Mouse (Mus musculus): ENCODE results near the gene Ces1f. TPM values are rescaled to one million over a fixed set of nuclear protein-coding genes. Genes with fewer than 3 reads are reported as not detected.

Ces1f gene
- polyA plus RNA-seq, 1 experiment from 2014 or later, result not detected

DNA sequence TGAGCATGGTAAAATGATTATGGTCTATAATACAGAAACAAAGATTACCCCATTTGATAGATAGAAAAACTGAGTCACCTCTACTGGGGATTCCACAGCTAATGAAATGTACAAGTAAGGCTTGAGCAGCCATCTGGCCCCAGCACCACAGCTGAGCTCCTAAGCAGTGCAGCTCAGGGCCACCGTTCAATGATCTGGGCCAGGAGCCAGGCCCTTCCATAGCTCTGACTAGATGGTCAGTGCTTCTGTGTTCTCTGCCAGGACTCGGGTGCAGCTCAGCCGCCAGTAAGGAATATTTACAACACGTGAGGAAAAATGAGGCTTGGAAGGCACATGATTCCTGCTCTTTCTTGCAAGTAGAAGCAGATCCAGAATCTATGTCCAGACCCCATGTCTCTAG, 6.9 kb downstream of the Ces1f start:
- Histone ChIP-seq H3K9me3 (replicated peaks; ENCODE audit: control insufficient read depth, low read length) (no peaks in the 10 kb centered on the region), H3K4me2 (ENCODE audit: low read length) (no peak overlapping the region), H3K36me3 (ENCODE audit: control insufficient read depth, insufficient read depth, low read length) (no peaks in the 10 kb centered on the region), H3K4me1 (ENCODE audit: control insufficient read depth, insufficient read depth, low read length) (no peaks in the 10 kb centered on the region), H3K27ac (ENCODE audit: low read depth, low read length) (no peak overlapping the region), H3K4me3 (ENCODE audit: low read depth, low read length) (no peak overlapping the region), H3K9ac (ENCODE audit: low read length) (no peak overlapping the region), H3K27me3 (replicated peaks; ENCODE audit: control insufficient read depth, insufficient read depth, low read length) (no peaks in the 10 kb centered on the region)
- ATAC-seq, result no peak
- no peak for DNase-seq (ENCODE audit: low spot score)
- 81% methylated on average over 4 of the region's 4 CpGs for WGBS

DNA sequence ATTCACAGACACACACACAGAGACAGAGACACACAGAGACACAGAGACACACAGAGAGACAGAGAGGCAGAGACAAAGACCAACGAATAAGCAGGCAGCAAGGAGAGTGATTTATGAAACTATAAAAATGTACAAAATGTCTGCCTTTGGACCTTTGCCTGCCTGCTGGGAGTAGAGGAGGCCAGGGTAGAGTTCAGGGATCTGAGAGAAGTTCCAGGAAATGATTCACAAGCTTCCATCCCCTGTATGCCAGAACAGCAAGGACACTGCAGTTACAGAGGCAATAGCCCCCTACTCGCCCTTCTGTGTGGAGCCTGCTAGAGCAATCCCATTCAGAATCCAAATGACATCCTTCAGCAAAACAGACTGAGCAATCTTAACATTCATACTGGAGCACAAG, 18.1 kb downstream of the Ces1f start:
- no peaks in the 10 kb centered on the region for H3K4me1 ChIP-seq (ENCODE audit: control insufficient read depth, insufficient read depth, low read length)
- DNase-seq (ENCODE audit: low spot score) (no peak), ATAC-seq (no peak)
- WGBS, result 67% methylated on average over 2 of the region's 2 CpGs
- H3K27me3 ChIP-seq (replicated peaks; ENCODE audit: control insufficient read depth, insufficient read depth, low read length), result no peaks in the 10 kb centered on the region
- H3K9ac ChIP-seq (ENCODE audit: low read length), result no peak overlapping the region
- no peak overlapping the region for H3K27ac ChIP-seq (ENCODE audit: low read depth, low read length)
- H3K9me3 ChIP-seq (replicated peaks; ENCODE audit: control insufficient read depth, low read length), result no peaks in the 10 kb centered on the region
- H3K4me2 ChIP-seq (ENCODE audit: low read length), result no peak overlapping the region
- H3K4me3 ChIP-seq (ENCODE audit: low read depth, low read length), result no peak overlapping the region
- no peaks in the 10 kb centered on the region for H3K36me3 ChIP-seq (ENCODE audit: control insufficient read depth, insufficient read depth, low read length)

DNA sequence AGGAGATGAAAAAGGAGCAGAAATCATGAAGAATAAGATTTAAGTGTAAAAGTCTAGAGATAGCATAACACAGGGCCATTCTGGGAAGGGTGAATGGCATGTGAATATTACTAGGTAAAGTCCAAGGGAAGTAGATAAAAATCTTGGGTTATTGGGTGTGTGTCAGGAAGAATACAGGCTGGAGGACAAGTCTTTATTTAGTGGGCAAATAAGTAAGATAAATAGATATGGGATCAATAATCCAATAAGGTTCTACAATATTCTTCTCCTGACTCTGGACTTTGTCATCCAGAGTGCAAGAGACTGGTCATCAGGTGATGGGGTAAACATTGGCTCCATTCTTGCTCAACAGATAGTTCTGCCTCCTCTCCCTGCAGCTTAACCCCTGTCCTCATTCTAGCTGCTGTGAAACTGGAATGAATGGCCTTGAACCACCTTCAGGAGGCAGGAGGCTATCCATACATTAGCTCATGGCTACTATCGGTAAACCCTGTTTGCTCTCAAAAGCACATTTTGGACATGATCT, 27.1 kb downstream of the Ces1f start:
- Histone ChIP-seq H3K27me3 (replicated peaks; ENCODE audit: control insufficient read depth, insufficient read depth, low read length) (no peaks in the 10 kb centered on the region), H3K27ac (ENCODE audit: low read depth, low read length) (no peak overlapping the region), H3K4me2 (ENCODE audit: low read length) (no peak overlapping the region), H3K9me3 (replicated peaks; ENCODE audit: control insufficient read depth, low read length) (no peaks in the 10 kb centered on the region), H3K9ac (ENCODE audit: low read length) (no peak overlapping the region), H3K4me3 (ENCODE audit: low read depth, low read length) (no peak overlapping the region), H3K4me1 (ENCODE audit: control insufficient read depth, insufficient read depth, low read length) (no peaks in the 10 kb centered on the region), H3K36me3 (ENCODE audit: control insufficient read depth, insufficient read depth, low read length) (no peaks in the 10 kb centered on the region)
- WGBS, result 100% methylated on average over 1 of the region's 1 CpGs
- ATAC-seq (no peak), DNase-seq (ENCODE audit: low spot score) (no peak)

DNA sequence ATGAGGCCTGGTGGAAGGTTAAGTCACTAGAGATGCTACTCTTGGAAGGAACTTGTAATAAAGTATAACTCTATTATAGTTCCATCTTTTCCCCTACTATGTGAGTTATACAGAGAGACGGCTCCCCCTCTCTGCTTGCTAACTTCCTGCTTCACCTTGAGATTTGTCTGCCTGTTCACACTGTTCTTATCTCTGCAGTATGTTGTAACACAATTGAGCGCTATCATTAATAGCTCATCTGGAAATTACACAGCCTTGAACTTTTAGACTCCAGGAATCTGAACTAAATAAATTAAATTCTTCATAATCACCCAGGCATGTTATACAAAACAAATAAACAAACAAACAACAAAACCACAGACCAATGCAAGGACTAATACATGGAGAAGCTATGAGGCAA, 33.5 kb downstream of the Ces1f start:
- H3K4me2 ChIP-seq (ENCODE audit: low read length), result no peak overlapping the region
- no peaks in the 10 kb centered on the region for H3K27me3 ChIP-seq (replicated peaks; ENCODE audit: control insufficient read depth, insufficient read depth, low read length)
- no peak overlapping the region for H3K4me3 ChIP-seq (ENCODE audit: low read depth, low read length)
- no peak for DNase-seq (ENCODE audit: low spot score)
- H3K4me1 ChIP-seq (ENCODE audit: control insufficient read depth, insufficient read depth, low read length), result no peaks in the 10 kb centered on the region
- H3K36me3 ChIP-seq (ENCODE audit: control insufficient read depth, insufficient read depth, low read length), result no peaks in the 10 kb centered on the region
- WGBS, result 94% methylated on average over 2 of the region's 2 CpGs
- ATAC-seq, result no peak
- no peak overlapping the region for H3K9ac ChIP-seq (ENCODE audit: low read length)
- H3K9me3 ChIP-seq (replicated peaks; ENCODE audit: control insufficient read depth, low read length), result no peaks in the 10 kb centered on the region
- no peak overlapping the region for H3K27ac ChIP-seq (ENCODE audit: low read depth, low read length)

DNA sequence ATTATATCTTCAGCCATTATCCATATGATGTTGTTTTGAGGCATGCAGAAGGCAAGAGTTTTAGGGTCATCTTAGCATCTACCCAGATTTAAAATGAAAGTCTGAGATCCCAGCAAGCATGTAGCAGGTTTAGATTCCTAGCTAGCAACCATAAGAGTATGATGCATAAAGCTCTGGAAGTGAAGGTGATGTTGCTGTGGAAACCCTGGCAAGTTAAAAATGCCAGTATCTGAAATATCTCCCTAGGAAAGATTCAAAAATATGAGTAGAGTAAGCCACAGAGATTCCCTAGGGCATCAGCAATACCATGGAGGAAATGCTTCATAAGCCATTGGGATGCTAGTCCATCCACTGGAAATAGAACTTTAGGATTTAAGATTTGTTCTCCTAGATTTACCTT, 39.7 kb downstream of the Ces1f start:
- Histone ChIP-seq H3K27me3 (replicated peaks; ENCODE audit: control insufficient read depth, insufficient read depth, low read length) (no peaks in the 10 kb centered on the region), H3K4me1 (ENCODE audit: control insufficient read depth, insufficient read depth, low read length) (no peaks in the 10 kb centered on the region), H3K36me3 (ENCODE audit: control insufficient read depth, insufficient read depth, low read length) (no peaks in the 10 kb centered on the region), H3K4me2 (ENCODE audit: low read length) (no peak overlapping the region), H3K4me3 (ENCODE audit: low read depth, low read length) (no peak overlapping the region), H3K9me3 (replicated peaks; ENCODE audit: control insufficient read depth, low read length) (no peaks in the 10 kb centered on the region), H3K27ac (ENCODE audit: low read depth, low read length) (no peak overlapping the region), H3K9ac (ENCODE audit: low read length) (no peak overlapping the region)
- ATAC-seq (no peak), DNase-seq (ENCODE audit: low spot score) (no peak)

DNA sequence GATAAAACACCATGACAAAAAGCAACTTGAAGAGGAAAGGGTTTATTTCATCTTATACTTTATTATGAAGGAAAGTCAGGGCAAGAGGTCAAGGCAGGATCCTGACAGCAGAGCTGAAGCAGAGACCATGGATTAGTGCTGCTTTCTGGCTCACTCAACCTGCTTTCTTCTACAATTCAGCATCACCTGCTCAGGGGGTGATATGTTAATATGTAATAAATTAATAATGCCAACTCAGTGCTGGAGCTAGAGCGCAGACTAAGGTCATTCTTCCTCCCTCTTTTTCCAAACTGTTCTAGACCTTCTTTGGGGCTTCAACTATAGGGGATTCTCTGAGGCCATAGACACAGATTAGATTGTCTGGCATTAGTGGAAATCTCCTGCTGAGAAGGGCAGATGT, 43.9 kb downstream of the Ces1f start:
- WGBS, result 93% methylated on average over 1 of the region's 1 CpGs
- Histone ChIP-seq H3K9me3 (replicated peaks; ENCODE audit: control insufficient read depth, low read length) (no peaks in the 10 kb centered on the region), H3K4me2 (ENCODE audit: low read length) (no peak overlapping the region), H3K36me3 (ENCODE audit: control insufficient read depth, insufficient read depth, low read length) (no peaks in the 10 kb centered on the region), H3K27me3 (replicated peaks; ENCODE audit: control insufficient read depth, insufficient read depth, low read length) (no peaks in the 10 kb centered on the region), H3K27ac (ENCODE audit: low read depth, low read length) (no peak overlapping the region), H3K4me1 (ENCODE audit: control insufficient read depth, insufficient read depth, low read length) (no peaks in the 10 kb centered on the region), H3K9ac (ENCODE audit: low read length) (no peak overlapping the region), H3K4me3 (ENCODE audit: low read depth, low read length) (no peak overlapping the region)
- no peak for DNase-seq (ENCODE audit: low spot score)
- ATAC-seq, result no peak

DNA sequence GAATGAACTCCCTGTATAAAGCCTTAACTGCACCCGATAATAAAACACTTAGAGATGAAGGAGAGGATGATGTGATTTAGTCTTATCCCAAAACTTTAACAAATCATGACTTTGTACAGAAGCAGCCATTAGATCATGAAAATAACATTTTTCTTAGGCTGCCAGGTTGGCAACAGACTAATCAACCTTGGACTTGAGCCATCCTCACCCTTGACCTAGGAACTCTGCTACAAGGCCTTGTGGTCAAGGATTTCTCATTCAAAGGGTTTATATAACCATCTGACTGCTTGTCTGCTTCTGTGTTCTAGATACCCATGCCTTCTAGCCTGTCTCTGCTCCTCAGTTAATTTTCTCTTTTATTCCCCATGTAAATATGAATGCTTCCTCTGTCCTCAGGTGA, 44.8 kb downstream of the Ces1f start:
- ATAC-seq (no peak), DNase-seq (ENCODE audit: low spot score) (no peak)
- H3K27ac ChIP-seq (ENCODE audit: low read depth, low read length), result no peak overlapping the region
- no peak overlapping the region for H3K9ac ChIP-seq (ENCODE audit: low read length)
- H3K4me1 ChIP-seq (ENCODE audit: control insufficient read depth, insufficient read depth, low read length), result no peaks in the 10 kb centered on the region
- WGBS, result 91% methylated on average over 1 of the region's 1 CpGs
- H3K4me3 ChIP-seq (ENCODE audit: low read depth, low read length), result no peak overlapping the region
- no peaks in the 10 kb centered on the region for H3K27me3 ChIP-seq (replicated peaks; ENCODE audit: control insufficient read depth, insufficient read depth, low read length)
- no peak overlapping the region for H3K4me2 ChIP-seq (ENCODE audit: low read length)
- no peaks in the 10 kb centered on the region for H3K9me3 ChIP-seq (replicated peaks; ENCODE audit: control insufficient read depth, low read length)
- H3K36me3 ChIP-seq (ENCODE audit: control insufficient read depth, insufficient read depth, low read length), result no peaks in the 10 kb centered on the region

DNA sequence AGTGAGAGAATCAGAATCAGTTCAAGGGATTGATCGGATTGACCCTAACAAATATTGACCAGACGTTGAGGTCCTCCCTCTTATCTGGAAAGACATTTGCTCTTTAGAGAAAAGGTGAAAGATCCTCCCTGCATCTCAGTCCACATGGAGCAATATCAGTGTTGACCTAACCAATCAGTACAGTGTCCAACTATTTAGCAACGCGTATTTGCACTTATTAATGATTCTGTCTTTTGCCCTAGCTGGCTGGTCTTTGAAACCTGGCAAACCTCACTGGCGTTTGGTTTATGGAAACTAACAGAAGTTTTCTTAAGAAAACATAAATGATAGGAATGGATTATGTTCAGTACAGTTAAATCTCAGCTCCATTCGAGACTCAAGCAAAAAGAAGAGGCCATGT, 45.5 kb downstream of the Ces1f start:
- no peak for ATAC-seq
- Histone ChIP-seq H3K36me3 (ENCODE audit: control insufficient read depth, insufficient read depth, low read length) (no peaks in the 10 kb centered on the region), H3K27me3 (replicated peaks; ENCODE audit: control insufficient read depth, insufficient read depth, low read length) (no peaks in the 10 kb centered on the region), H3K4me2 (ENCODE audit: low read length) (no peak overlapping the region), H3K27ac (ENCODE audit: low read depth, low read length) (no peak overlapping the region), H3K9ac (ENCODE audit: low read length) (no peak overlapping the region), H3K4me3 (ENCODE audit: low read depth, low read length) (no peak overlapping the region), H3K4me1 (ENCODE audit: control insufficient read depth, insufficient read depth, low read length) (no peaks in the 10 kb centered on the region), H3K9me3 (replicated peaks; ENCODE audit: control insufficient read depth, low read length) (no peaks in the 10 kb centered on the region)
- no peak for DNase-seq (ENCODE audit: low spot score)
- WGBS, result 86% methylated on average over 6 of the region's 6 CpGs

DNA sequence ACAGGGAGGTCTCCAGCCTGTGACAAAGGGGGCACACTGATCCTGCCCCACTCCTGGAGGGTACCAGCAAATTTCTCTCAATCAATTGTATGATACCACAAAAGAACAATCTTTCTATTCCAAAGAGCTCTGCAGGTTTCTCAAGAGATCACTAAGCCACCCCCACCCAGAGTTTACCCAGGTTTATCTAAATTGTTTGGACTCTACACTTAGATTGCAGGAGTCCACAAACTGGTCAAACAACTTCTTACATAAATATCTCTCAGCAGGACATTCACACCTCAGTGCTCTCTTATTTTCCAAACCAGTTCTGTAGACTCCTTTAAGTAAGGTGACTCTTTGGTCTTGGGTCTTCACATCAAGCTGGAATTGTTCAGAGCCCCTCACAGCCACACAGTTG, 50.1 kb downstream of the Ces1f start, which contains the start of gene Ces1e:
Gene Ces1e, minus strand, starts transcription at position 174 of the 400 bp plus-strand sequence.
- Histone ChIP-seq H3K27ac (ENCODE audit: low read depth, low read length) (no peak within 1 kb of the TSS), H3K9ac (ENCODE audit: low read length) (no peak within 1 kb of the TSS), H3K4me3 (ENCODE audit: low read depth, low read length) (no peak within 1 kb of the TSS), H3K9me3 (replicated peaks; ENCODE audit: control insufficient read depth, low read length) (no peaks in the 10 kb centered on the region), H3K4me1 (ENCODE audit: control insufficient read depth, insufficient read depth, low read length) (no peaks in the 10 kb centered on the region), H3K36me3 (ENCODE audit: control insufficient read depth, insufficient read depth, low read length) (no peaks in the 10 kb centered on the region), H3K4me2 (ENCODE audit: low read length) (no peak within 1 kb of the TSS), H3K27me3 (replicated peaks; ENCODE audit: control insufficient read depth, insufficient read depth, low read length) (no peaks in the 10 kb centered on the region)
- ATAC-seq (no peak), DNase-seq (ENCODE audit: low spot score) (no peak)
